30 mouse cellular contexts compared by ENCODE assay signal in genomic region chr14:98768845-98769244, GRCm38 (mm10).
"Had no signal": no experiment of that assay in that cellular context is flagged by ENCODE, and none has a peak within 500 bp of the region (broad histone marks: within the 10 kb centered on the region; RNA-seq: fewer than 3 reads in every experiment).

No protein-coding gene starts in this region.

- H3K4me1 ChIP-seq: heart, embryonic 10.5 days; heart, embryonic 13.5 days; heart, embryonic 15.5 days; hindbrain, embryonic 10.5 days; hindbrain, embryonic 12.5 days; intestine, embryonic 15.5 days; kidney, embryonic 15.5 days; limb, embryonic 10.5 days; limb, embryonic 12.5 days; liver, embryonic 13.5 days; liver, embryonic 15.5 days had no signal

- DNase-seq: gastrocnemius, postnatal 14 days; gastrocnemius, postnatal 36 days; heart, adult 18-20 months; heart, postnatal 14 days; heart, postnatal 36 days; kidney, adult 18-20 months; kidney, adult 8-10 months; kidney, postnatal 14 days; kidney, postnatal 36 days; layer of hippocampus, adult 9-11 months; layer of hippocampus, postnatal 36 days; liver; liver, embryonic 13.5 days; liver, postnatal 0 days had no signal

- ATAC-seq: hindbrain, embryonic 16.5 days; inflammation-experienced regulatory T-cells, adult 6 months; intestine, embryonic 15.5 days; intestine, postnatal 0 days; liver, postnatal 0 days had no signal

- H3K9ac ChIP-seq: heart, embryonic 13.5 days; heart, embryonic 15.5 days; hindbrain, embryonic 12.5 days; hindbrain, embryonic 14.5 days; intestine, embryonic 15.5 days; kidney, embryonic 15.5 days; limb, embryonic 12.5 days; liver, embryonic 13.5 days; liver, embryonic 15.5 days; liver, postnatal 0 days had no signal

- H3K27me3 ChIP-seq: heart, embryonic 13.5 days; heart, embryonic 15.5 days; hindbrain, embryonic 12.5 days; intestine, embryonic 15.5 days; kidney, embryonic 15.5 days; limb, embryonic 12.5 days; liver, embryonic 13.5 days; liver, embryonic 15.5 days had no signal

- H3K4me3 ChIP-seq: heart, embryonic 10.5 days; heart, embryonic 13.5 days; heart, embryonic 15.5 days; hindbrain, embryonic 10.5 days; hindbrain, embryonic 12.5 days; intestine, embryonic 15.5 days; kidney, embryonic 15.5 days; limb, embryonic 10.5 days; limb, embryonic 12.5 days; liver, embryonic 13.5 days; liver, embryonic 15.5 days had no signal

- H3K27ac ChIP-seq: heart, embryonic 10.5 days; heart, embryonic 13.5 days; heart, embryonic 15.5 days; hindbrain, embryonic 10.5 days; hindbrain, embryonic 12.5 days; hindbrain, embryonic 14.5 days; intestine, embryonic 15.5 days; kidney, embryonic 15.5 days; kidney, postnatal 0 days; limb, embryonic 10.5 days; limb, embryonic 12.5 days; liver, embryonic 13.5 days; liver, embryonic 15.5 days had no signal

- H3K9me3 ChIP-seq: heart, embryonic 10.5 days; heart, embryonic 13.5 days; heart, embryonic 15.5 days; hindbrain, embryonic 10.5 days; hindbrain, embryonic 12.5 days; intestine, embryonic 15.5 days; kidney, embryonic 15.5 days; limb, embryonic 10.5 days; limb, embryonic 12.5 days; liver, embryonic 13.5 days; liver, embryonic 15.5 days had no signal

- H3K4me2 ChIP-seq: heart, embryonic 13.5 days; heart, embryonic 15.5 days; hindbrain, embryonic 12.5 days; hindbrain, embryonic 14.5 days; intestine, embryonic 15.5 days; kidney, embryonic 15.5 days; limb, embryonic 12.5 days; liver, embryonic 11.5 days; liver, embryonic 13.5 days; liver, embryonic 15.5 days had no signal

- H3K36me3 ChIP-seq: heart, embryonic 10.5 days; heart, embryonic 13.5 days; heart, embryonic 15.5 days; hindbrain, embryonic 10.5 days; hindbrain, embryonic 12.5 days; intestine, embryonic 15.5 days; kidney, embryonic 15.5 days; limb, embryonic 10.5 days; limb, embryonic 12.5 days; liver, embryonic 13.5 days; liver, embryonic 15.5 days had no signal
